Mouse (Mus musculus) intestine, postnatal 0 days (tissue): Measurements from ENCODE around the gene Sema4d. TPM values are rescaled to one million over a fixed set of nuclear protein-coding genes. Genes with fewer than 3 reads are reported as not detected.

Experiments used
- ATAC-seq: fragments of 200-750 bp; cut with Nextera tagmentation; 2 replicates; pipeline ENCODE4 v1.8.0; 2017; ENCODE audit warnings: mild to moderate bottlenecking, moderate TSS enrichment, moderate library complexity
- H3K27ac ChIP-seq: fragments of 300-500 bp; sonication (generic); 2 replicates; pipeline ENCODE4 v1.5.1; 2014; ENCODE audit warnings: mild to moderate bottlenecking, low read depth, low read length, moderate library complexity
- H3K27me3 ChIP-seq: fragments of 300-500 bp; sonication (generic); replicated peaks from 2 replicates; pipeline ENCODE4 v1.6.1; 2014; ENCODE audit warnings: low read length, mixed read lengths; ENCODE audit not compliant: control insufficient read depth, insufficient read depth
- H3K36me3 ChIP-seq: fragments of 300-500 bp; sonication (generic); 2 replicates; pipeline ENCODE4 v1.6.1; 2014; ENCODE audit warnings: mild to moderate bottlenecking, moderate library complexity; ENCODE audit not compliant: control insufficient read depth, insufficient read depth
- H3K4me1 ChIP-seq: fragments of 300-500 bp; sonication (generic); replicated peaks from 2 replicates; pipeline ENCODE4 v1.6.1; 2014; ENCODE audit warnings: antibody characterized with exemption, low read length, mixed read lengths; ENCODE audit not compliant: control insufficient read depth, insufficient read depth
- H3K4me2 ChIP-seq: fragments of 300-500 bp; sonication (generic); replicated peaks from 2 replicates; pipeline ENCODE4 v1.6.1; 2014; ENCODE audit warnings: low read depth, mild to moderate bottlenecking, moderate library complexity
- H3K4me3 ChIP-seq: fragments of 300-500 bp; sonication (generic); 2 replicates; pipeline ENCODE4 v1.5.1; 2014; ENCODE audit warnings: low read depth, low read length
- H3K9ac ChIP-seq: fragments of 300-500 bp; sonication (generic); 2 replicates; pipeline ENCODE4 v1.6.1; 2014; ENCODE audit warnings: mild to moderate bottlenecking, low read depth, low read length
- H3K9me3 ChIP-seq: fragments of 300-500 bp; sonication (generic); 2 replicates; pipeline ENCODE4 v1.6.1; 2016; ENCODE audit warnings: mixed run types; ENCODE audit not compliant: control insufficient read depth
- CTCF ChIP-seq: sonication (generic); IDR thresholded peaks from 2 replicates; pipeline ENCODE4 v1.5.1; 2016; ENCODE audit warnings: low read depth, mild to moderate bottlenecking, control low read depth, antibody characterized with exemption, moderate library complexity
- WGBS: fragments of 180-500 bp; shearing (Covaris S2); extraction: QIAGEN DNeasy Blood & Tissue Kit; methylation state at CpG from one replicate; pipeline ENCODE4 v1.1.7; 2014; 5-methylcytosine and 5-hydroxymethylcytosine counted together
- polyA plus RNA-seq: library from polyadenylated mRNA; unstranded; fragments of >200 nt; fragmentation: Nextera tagmentation; extraction: Ambion mirVana; gene quantifications from 2 replicates; pipeline ENCODE4 v1.2.1, GENCODE M21; 2015

Sema4d gene
- polyA plus RNA-seq, 1 experiment from 2014 or later = 3.4 TPM

GRCm38 (mm10) chr13:51739713-51740112 lies 53.8 kb downstream of the Sema4d start:
- Histone ChIP-seq H3K4me2 (no peak overlapping the region), H3K9ac (no peak overlapping the region), H3K4me3 (no peak overlapping the region), H3K27ac (no peak overlapping the region), H3K36me3 (no peaks in the 10 kb centered on the region), H3K27me3 (no peaks in the 10 kb centered on the region), H3K4me1 (no peaks in the 10 kb centered on the region), H3K9me3 (no peaks in the 10 kb centered on the region)
- TF ChIP-seq CTCF = no peak
- peak; percentile 49; the same call in 1 of the 2 replicates for ATAC-seq
- WGBS = 45% methylated on average over 1 of the region's 1 CpGs

DNA sequence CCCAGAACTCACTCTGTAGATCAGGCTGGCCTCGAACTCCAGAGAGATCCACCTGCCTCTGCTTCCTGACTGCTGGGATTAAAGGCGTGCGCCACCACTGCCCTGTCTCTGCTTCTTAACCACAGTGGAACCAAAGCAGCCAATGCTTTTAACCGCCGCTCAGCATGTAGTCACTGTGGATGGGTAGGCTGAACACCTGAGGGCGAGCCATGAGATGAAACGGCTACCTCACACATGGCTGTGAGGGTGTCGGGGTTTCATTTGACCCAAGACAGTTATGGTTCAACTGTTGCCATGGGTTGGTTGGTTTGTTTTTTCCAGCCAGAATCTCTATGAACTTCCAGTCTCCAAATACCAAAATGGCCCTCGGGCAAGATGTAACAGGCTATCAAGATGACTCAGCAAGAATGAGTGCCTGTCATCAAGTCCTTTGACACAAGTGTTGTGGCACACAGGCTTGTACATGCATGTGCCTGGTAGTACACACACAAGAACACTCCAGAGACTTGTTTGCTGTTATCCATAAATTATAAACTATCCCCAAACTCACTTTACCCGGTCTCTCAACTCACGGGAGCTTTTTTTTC lies 54.9 kb downstream of the Sema4d start:
- no peak for ATAC-seq
- H3K27me3 ChIP-seq = no peaks in the 10 kb centered on the region
- H3K27ac ChIP-seq = no peak overlapping the region
- H3K4me2 ChIP-seq = no peak overlapping the region
- H3K4me3 ChIP-seq = no peak overlapping the region
- no peak for TF ChIP-seq CTCF
- H3K9me3 ChIP-seq = no peaks in the 10 kb centered on the region
- 94% methylated on average over 11 of the region's 11 CpGs for WGBS
- H3K36me3 ChIP-seq = no peaks in the 10 kb centered on the region
- no peaks in the 10 kb centered on the region for H3K4me1 ChIP-seq
- H3K9ac ChIP-seq = no peak overlapping the region

DNA sequence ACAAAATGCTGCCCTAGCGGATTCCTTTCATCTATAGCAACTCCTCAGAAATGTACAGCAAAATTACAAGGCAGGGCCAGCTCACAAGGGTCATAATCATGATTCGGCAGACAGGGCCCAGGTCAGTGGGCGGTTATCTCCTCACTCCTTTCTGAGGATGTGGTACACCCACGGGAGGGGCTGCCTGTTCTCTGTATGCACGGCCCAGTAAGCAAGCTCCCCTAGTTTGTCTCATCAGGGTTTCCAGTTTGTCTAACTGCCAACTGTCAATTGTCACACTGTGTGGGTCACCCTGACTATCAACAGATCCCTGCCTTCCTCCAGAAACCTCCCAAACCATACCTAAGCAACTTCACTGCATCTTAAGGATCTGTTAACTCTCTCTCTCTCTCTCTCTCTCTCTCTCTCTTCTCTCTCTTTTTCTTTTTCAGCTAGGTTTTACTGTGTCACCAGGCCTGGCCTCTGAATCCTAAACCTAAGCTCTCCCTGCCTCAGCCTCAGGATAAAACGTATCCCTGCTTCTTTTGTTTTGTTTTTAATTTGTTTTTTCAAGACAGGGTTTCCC lies 55.5 kb downstream of the Sema4d start:
- H3K27me3 ChIP-seq = no peaks in the 10 kb centered on the region
- TF ChIP-seq CTCF = no peak
- H3K4me2 ChIP-seq = no peak overlapping the region
- no peak overlapping the region for H3K4me3 ChIP-seq
- 71% methylated on average over 6 of the region's 6 CpGs for WGBS
- ATAC-seq = no peak
- H3K9me3 ChIP-seq = no peaks in the 10 kb centered on the region
- no peak overlapping the region for H3K9ac ChIP-seq
- no peak overlapping the region for H3K27ac ChIP-seq
- H3K4me1 ChIP-seq = no peaks in the 10 kb centered on the region
- H3K36me3 ChIP-seq = no peaks in the 10 kb centered on the region

DNA sequence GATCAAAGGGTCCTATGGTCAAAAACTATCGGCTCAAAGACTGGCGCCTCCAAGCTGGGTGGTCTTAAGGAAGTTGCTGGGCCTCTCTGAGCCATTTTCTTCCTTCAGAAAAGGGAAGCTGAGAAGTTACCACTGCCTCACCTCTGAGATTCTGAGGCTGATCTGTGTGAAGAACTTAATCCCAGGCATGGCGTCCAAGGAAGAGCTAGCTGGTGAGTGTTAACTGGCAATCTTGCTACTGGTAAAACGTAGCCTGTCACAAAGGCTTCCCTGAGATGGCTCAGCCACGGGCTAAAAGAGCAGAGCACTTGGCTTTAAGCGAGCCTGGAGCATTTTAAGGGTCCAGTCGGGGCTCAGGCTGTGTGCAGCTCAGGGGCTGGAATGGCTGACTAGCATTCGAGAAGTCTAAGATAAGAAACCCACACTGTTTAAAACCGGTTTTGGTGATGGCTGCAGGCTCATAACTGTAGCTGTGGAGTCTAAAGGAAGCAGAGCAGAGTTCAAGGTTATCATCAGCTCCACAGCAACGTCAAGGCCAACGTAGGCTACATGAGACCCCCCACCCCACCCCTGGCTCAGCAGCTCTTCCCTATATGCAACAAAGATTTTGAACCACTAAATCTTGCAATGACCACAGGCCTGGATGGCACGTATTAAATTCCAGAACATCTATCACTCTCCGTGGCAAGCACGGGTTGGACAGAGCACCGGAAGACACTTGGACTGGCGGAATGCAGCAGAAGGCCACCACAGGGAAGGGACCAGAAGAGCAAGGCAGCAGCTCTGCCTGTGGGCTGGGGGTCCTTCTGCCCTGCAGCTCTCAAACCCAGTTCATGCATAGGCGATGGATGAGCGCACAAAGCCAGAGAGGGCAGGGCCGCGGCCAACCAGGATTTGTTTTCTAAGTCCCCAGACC lies 56.3 kb downstream of the Sema4d start:
- Histone ChIP-seq H3K27ac (no peak overlapping the region), H3K4me2 (no peak overlapping the region), H3K27me3 (no peaks in the 10 kb centered on the region), H3K9me3 (no peaks in the 10 kb centered on the region), H3K4me1 (no peaks in the 10 kb centered on the region), H3K36me3 (no peaks in the 10 kb centered on the region), H3K4me3 (no peak overlapping the region), H3K9ac (no peak overlapping the region)
- 66% methylated on average over 20 of the region's 20 CpGs for WGBS
- no peak for TF ChIP-seq CTCF
- no peak for ATAC-seq

GRCm38 (mm10) chr13:51736007-51736911 lies 57.3 kb downstream of the Sema4d start:
- H3K4me1 ChIP-seq = no peaks in the 10 kb centered on the region
- H3K9ac ChIP-seq = no peak overlapping the region
- H3K9me3 ChIP-seq = no peaks in the 10 kb centered on the region
- 68% methylated on average over 13 of the region's 13 CpGs for WGBS
- no peaks in the 10 kb centered on the region for H3K27me3 ChIP-seq
- no peaks in the 10 kb centered on the region for H3K36me3 ChIP-seq
- H3K4me2 ChIP-seq = no peak overlapping the region
- TF ChIP-seq CTCF = no peak
- H3K27ac ChIP-seq = no peak overlapping the region
- H3K4me3 ChIP-seq = no peak overlapping the region
- ATAC-seq = no peak
